Comparison of ENCODE assay signal across 22 mouse cellular contexts in genomic region chr7:35167925-35168324, GRCm38 (mm10). TPM values are rescaled to one million over a fixed set of nuclear protein-coding genes. Genes with fewer than 3 reads are reported as not detected.
DNase-seq lines count a peak whose midpoint lies in the region; ATAC-seq lines count a peak whose summit lies in the region.
"Had no signal": no experiment of that assay in that cellular context is flagged by ENCODE, and none has a peak within 500 bp of the region (broad histone marks: within the 10 kb centered on the region; RNA-seq: fewer than 3 reads in every experiment).

No protein-coding gene starts in this region.

- peaks cover 31% of the 10 kb centered on the region for H3K27me3 ChIP-seq in hindbrain, embryonic 10.5 days (ENCODE audit: insufficient read depth, poor library complexity, severe bottlenecking)
- peaks cover 17% of the 10 kb centered on the region; the same call in 1 of the 2 replicates for H3K27me3 ChIP-seq in hindbrain, embryonic 12.5 days
- H3K27me3 ChIP-seq in liver, embryonic 11.5 days (replicated peaks; ENCODE audit: control insufficient read depth, insufficient read depth, low read length), result no peaks in the 10 kb centered on the region
- H3K27me3 ChIP-seq in liver, embryonic 16.5 days (ENCODE audit: control insufficient read depth, insufficient read depth, low read depth, low read length), result no peaks in the 10 kb centered on the region
- H3K27me3 ChIP-seq in kidney, embryonic 14.5 days (ENCODE audit: control insufficient read depth, insufficient read depth, low read length), result no peaks in the 10 kb centered on the region
- H3K27me3 ChIP-seq: Patski had no signal

- WGBS in hindbrain, embryonic 10.5 days, result 30% methylated on average over 2 of the region's 2 CpGs
- 31% methylated on average over 2 of the region's 2 CpGs for WGBS in hindbrain, embryonic 12.5 days
- WGBS in liver, embryonic 11.5 days, result 54% methylated on average over 2 of the region's 2 CpGs
- WGBS in liver, embryonic 16.5 days (ENCODE audit: insufficient replicate concordance), result 46% methylated on average over 2 of the region's 2 CpGs
- WGBS in kidney, embryonic 14.5 days, result 55% methylated on average over 2 of the region's 2 CpGs

- no peak overlapping the region for H3K27ac ChIP-seq in hindbrain, embryonic 10.5 days
- H3K27ac ChIP-seq in hindbrain, embryonic 12.5 days, result no peak overlapping the region
- H3K27ac ChIP-seq in liver, embryonic 11.5 days (ENCODE audit: low read depth, low read length), result 0 out of 2 replicates have a peak overlapping the region, but pooled peaks have one; percentile 17
- H3K27ac ChIP-seq in liver, embryonic 16.5 days (ENCODE audit: low read length), result peak overlapping the region; percentile 58
- H3K27ac ChIP-seq in kidney, embryonic 14.5 days (ENCODE audit: low read depth, low read length), result no peak overlapping the region
- H3K27ac ChIP-seq: forebrain, embryonic 13.5 days; hindbrain, embryonic 13.5 days; kidney, embryonic 15.5 days; limb, embryonic 13.5 days; lung, embryonic 15.5 days; midbrain, embryonic 12.5 days; neural tube, embryonic 13.5 days had no signal

- H3K36me3 ChIP-seq in hindbrain, embryonic 10.5 days, result no peaks in the 10 kb centered on the region
- no peaks in the 10 kb centered on the region for H3K36me3 ChIP-seq in hindbrain, embryonic 12.5 days
- H3K36me3 ChIP-seq in liver, embryonic 11.5 days (ENCODE audit: control insufficient read depth, insufficient read depth, low read length), result no peaks in the 10 kb centered on the region
- no peaks in the 10 kb centered on the region for H3K36me3 ChIP-seq in liver, embryonic 16.5 days (ENCODE audit: control insufficient read depth, insufficient read depth)
- no peaks in the 10 kb centered on the region for H3K36me3 ChIP-seq in kidney, embryonic 14.5 days (ENCODE audit: control insufficient read depth, insufficient read depth, low read length)
- H3K36me3 ChIP-seq: hindbrain, embryonic 13.5 days; kidney, embryonic 15.5 days; limb, embryonic 13.5 days; lung, embryonic 15.5 days; midbrain, embryonic 12.5 days; neural tube, embryonic 13.5 days had no signal

- peaks cover 24% of the 10 kb centered on the region for H3K4me1 ChIP-seq in hindbrain, embryonic 10.5 days (replicated peaks)
- H3K4me1 ChIP-seq in hindbrain, embryonic 12.5 days, result peaks cover 5% of the 10 kb centered on the region
- H3K4me1 ChIP-seq in liver, embryonic 11.5 days (replicated peaks; ENCODE audit: control insufficient read depth, insufficient read depth, low read length), result peaks cover 9% of the 10 kb centered on the region
- peaks cover 14% of the 10 kb centered on the region for H3K4me1 ChIP-seq in liver, embryonic 16.5 days (ENCODE audit: control insufficient read depth, low read depth, low read length)
- H3K4me1 ChIP-seq in kidney, embryonic 14.5 days (ENCODE audit: control insufficient read depth, insufficient read depth, low read length), result no peaks in the 10 kb centered on the region

- no peak overlapping the region for H3K9ac ChIP-seq in hindbrain, embryonic 12.5 days
- no peak overlapping the region for H3K9ac ChIP-seq in liver, embryonic 11.5 days (ENCODE audit: low read depth, low read length)
- H3K9ac ChIP-seq in liver, embryonic 16.5 days (ENCODE audit: low read depth, low read length), result no peak overlapping the region
- H3K9ac ChIP-seq in kidney, embryonic 14.5 days (ENCODE audit: low read depth, low read length), result no peak overlapping the region
- H3K9ac ChIP-seq: forebrain, embryonic 13.5 days; hindbrain, embryonic 13.5 days; kidney, embryonic 15.5 days; limb, embryonic 13.5 days; lung, embryonic 15.5 days; midbrain, embryonic 12.5 days; neural tube, embryonic 13.5 days had no signal

- peak; percentile 26 for DNase-seq in hindbrain, embryonic 10.5 days (ENCODE audit: low spot score)
- no peak for DNase-seq in liver, embryonic 11.5 days (ENCODE audit: low spot score)
- no peak for DNase-seq in kidney, adult 9 months
- no peak for DNase-seq in urinary bladder, adult 2 months (ENCODE audit: low spot score)
- DNase-seq: adrenal gland, postnatal 14 days; cerebellum, adult 11-12 months; cerebellum, adult 9-11 months; gastrocnemius, postnatal 10 days; heart, postnatal 14 days; kidney, postnatal 25 days had no signal

- no peaks in the 10 kb centered on the region for H3K9me3 ChIP-seq in hindbrain, embryonic 10.5 days
- no peaks in the 10 kb centered on the region for H3K9me3 ChIP-seq in hindbrain, embryonic 12.5 days (replicated peaks)
- H3K9me3 ChIP-seq in liver, embryonic 11.5 days (ENCODE audit: control insufficient read depth, low read length), result no peaks in the 10 kb centered on the region
- no peaks in the 10 kb centered on the region for H3K9me3 ChIP-seq in liver, embryonic 16.5 days (replicated peaks; ENCODE audit: control insufficient read depth, low read length)
- H3K9me3 ChIP-seq in kidney, embryonic 14.5 days (ENCODE audit: control insufficient read depth, low read length), result no peaks in the 10 kb centered on the region
- H3K9me3 ChIP-seq: forebrain, embryonic 13.5 days; hindbrain, embryonic 13.5 days; kidney, embryonic 15.5 days; limb, embryonic 13.5 days; lung, embryonic 15.5 days; midbrain, embryonic 12.5 days; neural tube, embryonic 13.5 days had no signal

- no peak for ATAC-seq in hindbrain, embryonic 12.5 days (ENCODE audit: low FRiP score)
- ATAC-seq in liver, embryonic 11.5 days (replicated peaks; ENCODE audit: low FRiP score), result peak; percentile 64
- peak; percentile 87 for ATAC-seq in liver, embryonic 16.5 days (ENCODE audit: low read depth)
- no peak for ATAC-seq in kidney, embryonic 14.5 days (ENCODE audit: low FRiP score, low TSS enrichment)
- ATAC-seq: forebrain, embryonic 13.5 days; intestine, postnatal 0 days; Patski had no signal

- no peak overlapping the region for H3K4me3 ChIP-seq in hindbrain, embryonic 10.5 days
- H3K4me3 ChIP-seq in hindbrain, embryonic 12.5 days, result no peak overlapping the region
- no peak overlapping the region for H3K4me3 ChIP-seq in liver, embryonic 11.5 days (ENCODE audit: low read depth, low read length)
- no peak overlapping the region for H3K4me3 ChIP-seq in liver, embryonic 16.5 days (ENCODE audit: low read depth, low read length)
- no peak overlapping the region for H3K4me3 ChIP-seq in kidney, embryonic 14.5 days (ENCODE audit: low read length)
- H3K4me3 ChIP-seq: forebrain, embryonic 13.5 days; hindbrain, embryonic 13.5 days; kidney, embryonic 15.5 days; limb, embryonic 13.5 days; lung, embryonic 15.5 days; midbrain, embryonic 12.5 days; neural tube, embryonic 13.5 days had no signal

- H3K4me2 ChIP-seq in hindbrain, embryonic 12.5 days (replicated peaks), result no peak overlapping the region
- H3K4me2 ChIP-seq in liver, embryonic 11.5 days, result no peak overlapping the region
- no peak overlapping the region for H3K4me2 ChIP-seq in liver, embryonic 16.5 days (ENCODE audit: low read depth, low read length)
- no peak overlapping the region for H3K4me2 ChIP-seq in kidney, embryonic 14.5 days (replicated peaks; ENCODE audit: low read depth, low read length)
- H3K4me2 ChIP-seq: forebrain, embryonic 13.5 days; hindbrain, embryonic 13.5 days; kidney, embryonic 15.5 days; limb, embryonic 13.5 days; lung, embryonic 15.5 days; midbrain, embryonic 12.5 days; neural tube, embryonic 13.5 days had no signal

RNA-seq across cellular contexts. Expression of gene Slc7a10, which starts 18.3 kb away (rescaled TPM):
- 0.56 and 0.80 TPM in 2 replicates for polyA plus RNA-seq in hindbrain, embryonic 10.5 days (2016; fragmentation: Nextera tagmentation; extraction: Ambion mirVana)
- 1.9 and 2.1 TPM in 2 replicates for polyA plus RNA-seq in hindbrain, embryonic 12.5 days (2016; fragmentation: Nextera tagmentation; extraction: Ambion mirVana)
- polyA plus RNA-seq in liver, embryonic 11.5 days (2014; fragmentation: Nextera tagmentation; extraction: Ambion mirVana), result 0.60 and 1.9 TPM in 2 replicates
- 0.50 and 0.64 TPM in 2 replicates for polyA plus RNA-seq in liver, embryonic 16.5 days (2015; fragmentation: Nextera tagmentation; extraction: Ambion mirVana)
- polyA plus RNA-seq in urinary bladder, adult 2 months (2012; rRNA removed), result 3.7 and 7.7 TPM in 2 replicates
- polyA plus RNA-seq in kidney, embryonic 14.5 days (2014; fragmentation: Nextera tagmentation; extraction: Ambion mirVana), result 0.47 and 0.70 TPM in 2 replicates
- polyA plus RNA-seq: Patski had no signal

RNA-seq across cellular contexts. Expression of gene Lrp3, which starts 47.4 kb away (rescaled TPM):
- polyA plus RNA-seq in hindbrain, embryonic 10.5 days (2016; fragmentation: Nextera tagmentation; extraction: Ambion mirVana), result 13.1 and 13.7 TPM in 2 replicates
- 17.9 and 19.3 TPM in 2 replicates for polyA plus RNA-seq in hindbrain, embryonic 12.5 days (2016; fragmentation: Nextera tagmentation; extraction: Ambion mirVana)
- polyA plus RNA-seq in liver, embryonic 11.5 days (2014; fragmentation: Nextera tagmentation; extraction: Ambion mirVana), result 2.6 and 3.9 TPM in 2 replicates
- polyA plus RNA-seq in liver, embryonic 16.5 days (2015; fragmentation: Nextera tagmentation; extraction: Ambion mirVana), result 0.39 and 0.42 TPM in 2 replicates
- 13.3 and 19.3 TPM in 2 replicates for polyA plus RNA-seq in urinary bladder, adult 2 months (2012; rRNA removed)
- polyA plus RNA-seq in kidney, embryonic 14.5 days (2014; fragmentation: Nextera tagmentation; extraction: Ambion mirVana), result 7.6 and 9.7 TPM in 2 replicates

RNA-seq across cellular contexts. Expression of gene Cebpa, which starts 48.8 kb away (rescaled TPM):
- 0.43 and 0.54 TPM in 2 replicates for polyA plus RNA-seq in hindbrain, embryonic 10.5 days (2016; fragmentation: Nextera tagmentation; extraction: Ambion mirVana)
- polyA plus RNA-seq in hindbrain, embryonic 12.5 days (2016; fragmentation: Nextera tagmentation; extraction: Ambion mirVana), result 0.96 and 1.6 TPM in 2 replicates
- polyA plus RNA-seq in liver, embryonic 11.5 days (2014; fragmentation: Nextera tagmentation; extraction: Ambion mirVana), result 6.9 and 8.2 TPM in 2 replicates
- 6.8 and 9.1 TPM in 2 replicates for polyA plus RNA-seq in liver, embryonic 16.5 days (2015; fragmentation: Nextera tagmentation; extraction: Ambion mirVana)
- 28.5 and 31.0 TPM in 2 replicates for polyA plus RNA-seq in urinary bladder, adult 2 months (2012; rRNA removed)
- polyA plus RNA-seq in kidney, embryonic 14.5 days (2014; fragmentation: Nextera tagmentation; extraction: Ambion mirVana), result 0.92 and 1.5 TPM in 2 replicates

Comparison
In these comparisons a context has a peak if more than half of its experiments do, and no peak if none do; other contexts are left out.
1. H3K27ac ChIP-seq: peak in liver, embryonic 11.5 days (single experiment) and liver, embryonic 16.5 days (single experiment); none in hindbrain, embryonic 10.5 days (single experiment), hindbrain, embryonic 12.5 days (single experiment) and kidney, embryonic 14.5 days (single experiment).
2. ATAC-seq: peak in liver, embryonic 11.5 days (single experiment) and liver, embryonic 16.5 days (single experiment); none in hindbrain, embryonic 12.5 days (single experiment) and kidney, embryonic 14.5 days (single experiment).